Mouse (Mus musculus) CH12.LX (cell line): ENCODE results near the gene Pde11a.

Experiments used
- CTCF ChIP-seq, 2 experiments: IDR thresholded peaks in 1 of 2; conservative IDR thresholded peaks in 1 of 2; 2 replicates each; pipeline ENCODE4 v1.5.1; 2011 to 2012; ENCODE audit warnings: low read depth in 2 of 2, low read length in 2 of 2, improper control_type of control experiment in 1 of 2, inconsistent platforms in 1 of 2, mild to moderate bottlenecking in 1 of 2, moderate library complexity in 1 of 2
- ETS1 ChIP-seq: conservative IDR thresholded peaks from 2 replicates; pipeline ENCODE4 v1.6.1; 2012; ENCODE audit warnings: low read depth, mild to moderate bottlenecking, inconsistent platforms, low read length, improper control_type of control experiment, moderate library complexity
- HCFC1 ChIP-seq: IDR thresholded peaks from 2 replicates; pipeline ENCODE4 v1.6.1; 2012; ENCODE audit warnings: low read depth, mild to moderate bottlenecking, inconsistent platforms, low read length, improper control_type of control experiment
- MXI1 ChIP-seq: IDR thresholded peaks from 2 replicates; pipeline ENCODE4 v1.6.1; 2011; ENCODE audit warnings: mild to moderate bottlenecking, low read depth, low read length, improper control_type of control experiment
- NRF1 ChIP-seq: IDR thresholded peaks from 2 replicates; pipeline ENCODE4 v1.6.1; 2014; ENCODE audit warnings: low read depth, mild to moderate bottlenecking, inconsistent platforms, low read length, improper control_type of control experiment, moderate library complexity
- POLR2A ChIP-seq: IDR thresholded peaks from 2 replicates; pipeline ENCODE4 v1.6.1; 2011; ENCODE audit warnings: low read depth, mild to moderate bottlenecking, improper control_type of control experiment, low read length
- POLR2AphosphoS2 ChIP-seq: IDR thresholded peaks from 2 replicates; pipeline ENCODE4 v1.6.1; 2011; ENCODE audit warnings: low read depth, low read length, improper control_type of control experiment
- TBP ChIP-seq: conservative IDR thresholded peaks from 2 replicates; pipeline ENCODE4 v1.6.1; 2011; ENCODE audit warnings: low read depth, low read length, improper control_type of control experiment
- ZC3H11A ChIP-seq: IDR thresholded peaks from 2 replicates; pipeline ENCODE4 v1.6.1; 2012; ENCODE audit warnings: low read depth, mild to moderate bottlenecking, inconsistent platforms, low read length, improper control_type of control experiment
- ZMIZ1 ChIP-seq: IDR thresholded peaks from 2 replicates; pipeline ENCODE4 v1.6.1; 2012; ENCODE audit warnings: low read depth, mild to moderate bottlenecking, inconsistent platforms, low read length, improper control_type of control experiment
- ZNF384 ChIP-seq: IDR thresholded peaks from 2 replicates; pipeline ENCODE4 v1.6.1; 2012; ENCODE audit warnings: low read depth, low read length, improper control_type of control experiment, inconsistent platforms

DNA sequence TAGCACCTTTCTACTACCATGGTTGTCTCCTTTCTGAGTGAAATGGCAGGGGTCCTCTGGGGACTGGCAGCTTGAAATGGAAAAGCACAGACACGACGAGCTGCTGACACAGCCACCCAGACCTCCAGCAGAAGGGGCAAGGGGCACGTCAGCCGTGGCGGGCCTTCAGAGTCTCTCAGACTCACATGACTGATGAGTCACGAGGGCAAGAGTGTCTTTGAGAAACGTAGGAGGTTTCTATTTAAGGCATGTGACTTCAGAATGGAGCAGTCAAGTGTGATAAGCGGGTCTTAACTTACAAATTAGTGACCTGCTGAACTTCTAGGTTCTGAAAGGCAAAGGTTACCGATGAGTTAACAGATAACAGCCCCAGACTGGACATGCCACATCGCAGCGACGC is 340.8 kb downstream of the Pde11a start:
- TF ChIP-seq ZNF384: no peak
- no peak for TF ChIP-seq CTCF (conservative IDR thresholded peaks at IDR 0.05 in 1 of 2, IDR thresholded peaks at IDR 0.05 in 1 of 2; ENCODE audit: low read depth in 2 of 2, low read length in 2 of 2)
- TF ChIP-seq MXI1: no peak
- TF ChIP-seq ZMIZ1: no peak
- TF ChIP-seq NRF1: no peak
- no peak for TF ChIP-seq ZC3H11A
- TF ChIP-seq ETS1: peak; percentile 78
- no peak for TF ChIP-seq HCFC1
- 0 out of 2 replicates have a peak, but pooled peaks have one; percentile 15 for TF ChIP-seq POLR2A
- no peak for TF ChIP-seq POLR2AphosphoS2
- TF ChIP-seq TBP: no peak
